Mouse (Mus musculus) R1 (cell line): ENCODE results near the gene Adm2.

Experiments used
- DNase-seq: peaks from one replicate; pipeline ENCODE4 v3.0.0-alpha.2; 2018; ENCODE audit warnings: low read depth, low spot score

Gene Adm2

GRCm38 (mm10) chr15:89309962-89310498 is 12.5 kb upstream of the Adm2 start:
- no peak for DNase-seq

- DNase-seq: no peak
Measured at GRCm38 (mm10) chr15:89313359-89313758, 9.2 kb upstream of the Adm2 start.

- DNase-seq: no peak
Measured at GRCm38 (mm10) chr15:89314107-89314506, 8.4 kb upstream of the Adm2 start.

- peak; percentile 64 for DNase-seq
Measured at GRCm38 (mm10) chr15:89314511-89315189, 7.9 kb upstream of the Adm2 start.

GRCm38 (mm10) chr15:89315190-89315731 is 7.3 kb upstream of the Adm2 start, which contains the start of gene Sbf1:
Gene Sbf1 (minus strand): TSS chr15:89315311.
- peak; percentile 96 for DNase-seq

- peak; percentile 79 for DNase-seq
Measured at GRCm38 (mm10) chr15:89316146-89316545, 6.4 kb upstream of the Adm2 start.

- DNase-seq: no peak
Measured at GRCm38 (mm10) chr15:89321264-89321663, 1.3 kb upstream of the Adm2 start.

GRCm38 (mm10) chr15:89323656-89324055 is 1.1 kb downstream of the Adm2 start:
- DNase-seq: no peak

- DNase-seq: no peak
Measured at GRCm38 (mm10) chr15:89326441-89326840, 3.9 kb downstream of the Adm2 start.

- no peak for DNase-seq
Measured at GRCm38 (mm10) chr15:89334271-89334670, 11.8 kb downstream of the Adm2 start, which contains the start of gene Miox. Gene Miox (plus strand): TSS chr15:89334398.

- DNase-seq: no peak
Measured at GRCm38 (mm10) chr15:89334774-89335537, 12.4 kb downstream of the Adm2 start.

GRCm38 (mm10) chr15:89336422-89336821 is 13.9 kb downstream of the Adm2 start:
- no peak for DNase-seq

- DNase-seq: no peak
Measured at GRCm38 (mm10) chr15:89339696-89340095, 17.2 kb downstream of the Adm2 start.

GRCm38 (mm10) chr15:89340136-89340535 is 17.6 kb downstream of the Adm2 start:
- no peak for DNase-seq

GRCm38 (mm10) chr15:89341678-89342077 is 19.2 kb downstream of the Adm2 start:
- DNase-seq: peak; percentile 35

- peak; percentile 47 for DNase-seq
Measured at GRCm38 (mm10) chr15:89343325-89343724, 20.8 kb downstream of the Adm2 start.

- no peak for DNase-seq
Measured at GRCm38 (mm10) chr15:89350447-89350846, 27.9 kb downstream of the Adm2 start.

- no peak for DNase-seq
Measured at GRCm38 (mm10) chr15:89351302-89351701, 28.8 kb downstream of the Adm2 start.

GRCm38 (mm10) chr15:89352054-89352453 is 29.5 kb downstream of the Adm2 start:
- DNase-seq: no peak

- DNase-seq: no peak
Measured at GRCm38 (mm10) chr15:89352795-89353194, 30.3 kb downstream of the Adm2 start.

- no peak for DNase-seq
Measured at GRCm38 (mm10) chr15:89353837-89354236, 31.3 kb downstream of the Adm2 start.

GRCm38 (mm10) chr15:89354455-89354854 is 31.9 kb downstream of the Adm2 start:
- no peak for DNase-seq
